Mouse (Mus musculus) thymus, postnatal 10 days (tissue): ENCODE measurements around the gene Gtf2f2.

Experiments
- DNase-seq, 2 experiments: peaks; one replicate each; pipeline ENCODE4 v3.0.0; 2021; ENCODE audit warnings: low spot score in 2 of 2

Gene Gtf2f2

DNA sequence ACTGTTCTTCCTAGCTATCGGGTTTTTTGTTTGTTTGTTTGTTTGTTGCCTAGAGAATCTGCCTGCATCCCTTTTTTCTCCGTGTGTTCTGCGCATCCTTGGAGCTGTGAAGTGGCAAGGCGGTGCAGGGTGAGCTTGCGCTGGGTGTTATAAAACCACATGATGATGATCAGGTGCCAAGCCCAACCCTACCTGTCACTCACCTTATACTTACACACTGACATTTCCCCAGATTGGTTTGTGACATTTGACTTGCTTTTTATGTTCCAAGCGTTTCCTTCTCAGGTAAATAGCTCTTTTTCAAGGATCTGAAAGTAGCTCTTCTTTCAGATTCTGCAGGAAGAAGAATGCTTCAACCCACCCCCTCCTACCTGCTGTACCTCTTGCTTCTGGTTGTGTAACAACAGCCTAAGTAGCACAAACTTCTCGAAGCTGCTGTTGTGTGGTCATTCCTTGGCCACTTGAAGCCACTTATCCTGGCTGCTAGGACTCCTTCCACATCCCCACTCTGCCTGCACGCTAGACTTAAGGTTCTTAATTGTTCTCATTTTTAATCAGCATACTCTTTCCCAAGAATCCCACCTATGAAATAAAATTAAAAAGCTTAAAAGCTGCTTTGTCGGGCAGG, 143.8 kb downstream of the Gtf2f2 start:
- no peak for DNase-seq

DNA sequence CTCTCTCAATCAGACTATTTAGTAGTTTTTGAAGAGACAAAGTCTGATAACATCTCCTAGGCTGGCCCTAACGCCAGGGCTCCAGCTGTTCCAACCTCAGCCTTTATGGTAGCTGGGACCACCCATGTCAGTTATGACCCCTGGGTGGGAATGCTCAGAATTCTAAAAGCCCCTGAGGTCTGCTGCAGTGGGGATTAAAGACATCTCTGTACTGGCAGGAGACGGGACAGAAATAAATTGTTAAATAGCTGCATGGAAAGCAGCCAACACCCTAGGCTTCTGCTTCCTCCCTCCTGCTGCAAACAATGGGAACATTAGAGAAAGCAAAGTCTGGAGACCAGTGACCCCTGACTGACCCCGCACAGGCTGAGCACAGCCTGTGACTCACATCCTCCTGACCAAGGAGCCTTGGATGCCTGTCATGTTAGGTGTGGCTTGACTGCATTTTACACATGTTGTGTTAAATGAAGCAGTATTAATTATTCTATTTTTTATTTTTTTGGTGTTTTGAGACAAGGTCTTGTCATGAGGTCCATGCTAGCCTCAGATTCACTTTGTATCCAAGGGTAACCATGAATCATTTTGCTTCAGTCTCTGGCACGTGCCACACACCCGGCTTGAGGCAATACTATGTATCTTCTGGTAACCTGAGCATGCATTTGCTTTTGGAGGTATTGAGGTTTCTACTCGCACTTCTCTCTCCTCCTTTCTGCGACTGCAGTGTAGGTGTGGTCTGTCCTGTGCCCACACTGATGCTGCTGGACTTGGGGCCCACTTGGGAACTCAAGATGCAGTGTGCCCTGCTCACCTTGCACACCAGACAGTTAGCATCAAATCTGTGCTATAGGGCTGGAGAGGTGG, 146.9 kb downstream of the Gtf2f2 start:
- DNase-seq: no peak

DNA sequence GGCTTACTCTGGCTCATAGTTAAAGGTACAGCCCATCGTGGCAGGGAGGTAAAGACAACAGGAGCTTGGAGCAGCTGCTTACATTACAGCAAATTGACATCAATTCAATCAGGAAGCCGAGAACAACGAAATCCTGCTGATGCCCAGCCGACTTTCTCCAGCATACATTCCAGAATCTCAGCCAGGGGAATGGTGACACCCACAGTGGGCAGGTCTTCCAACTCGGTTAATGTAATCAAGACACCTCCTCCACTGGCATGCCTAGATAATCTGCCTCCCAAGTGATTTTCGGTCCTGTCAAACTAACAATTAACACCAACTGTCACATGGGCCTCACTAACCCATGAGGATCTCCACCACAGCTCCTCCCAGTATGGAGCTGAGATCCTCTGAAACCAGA, 148.0 kb downstream of the Gtf2f2 start:
- no peak for DNase-seq

DNA sequence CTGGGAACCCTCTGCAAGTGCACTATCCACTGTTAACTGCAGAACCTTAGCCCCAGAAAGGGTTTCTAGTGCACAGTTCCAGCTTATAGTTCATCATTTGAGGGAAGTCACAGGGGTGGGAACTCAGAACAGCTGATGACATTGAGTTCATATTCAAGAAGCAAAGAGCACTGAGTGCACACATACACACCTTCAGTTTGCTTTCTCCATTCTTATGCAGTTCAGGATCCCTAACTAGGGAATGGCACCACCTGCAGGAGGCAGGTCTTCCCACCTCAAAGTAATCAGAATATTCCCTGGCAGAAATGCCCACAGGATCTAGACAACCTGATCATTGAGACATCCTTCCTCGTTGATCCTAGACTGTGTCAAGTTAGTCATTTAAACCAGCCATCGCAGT, 151.0 kb downstream of the Gtf2f2 start:
- DNase-seq: no peak

DNA sequence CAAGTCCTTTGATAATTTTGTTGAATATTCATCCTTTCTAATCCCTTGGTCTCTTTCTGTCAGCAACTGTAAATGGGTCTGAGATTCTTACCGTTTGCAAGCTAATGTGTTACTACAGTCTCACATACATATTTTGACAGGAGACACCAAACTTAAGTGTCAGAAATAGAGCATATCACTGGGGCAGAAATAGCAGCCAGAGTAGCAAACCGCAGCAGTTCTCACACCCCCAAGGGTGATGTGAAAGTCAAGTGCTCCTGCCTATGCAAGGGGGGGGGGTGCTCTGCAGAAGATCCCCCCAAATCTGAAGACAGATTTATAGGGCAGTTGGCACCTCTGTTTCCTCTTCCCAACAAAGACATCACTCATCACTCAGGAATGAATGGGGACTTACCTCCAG, 152.5 kb downstream of the Gtf2f2 start:
- no peak for DNase-seq

DNA sequence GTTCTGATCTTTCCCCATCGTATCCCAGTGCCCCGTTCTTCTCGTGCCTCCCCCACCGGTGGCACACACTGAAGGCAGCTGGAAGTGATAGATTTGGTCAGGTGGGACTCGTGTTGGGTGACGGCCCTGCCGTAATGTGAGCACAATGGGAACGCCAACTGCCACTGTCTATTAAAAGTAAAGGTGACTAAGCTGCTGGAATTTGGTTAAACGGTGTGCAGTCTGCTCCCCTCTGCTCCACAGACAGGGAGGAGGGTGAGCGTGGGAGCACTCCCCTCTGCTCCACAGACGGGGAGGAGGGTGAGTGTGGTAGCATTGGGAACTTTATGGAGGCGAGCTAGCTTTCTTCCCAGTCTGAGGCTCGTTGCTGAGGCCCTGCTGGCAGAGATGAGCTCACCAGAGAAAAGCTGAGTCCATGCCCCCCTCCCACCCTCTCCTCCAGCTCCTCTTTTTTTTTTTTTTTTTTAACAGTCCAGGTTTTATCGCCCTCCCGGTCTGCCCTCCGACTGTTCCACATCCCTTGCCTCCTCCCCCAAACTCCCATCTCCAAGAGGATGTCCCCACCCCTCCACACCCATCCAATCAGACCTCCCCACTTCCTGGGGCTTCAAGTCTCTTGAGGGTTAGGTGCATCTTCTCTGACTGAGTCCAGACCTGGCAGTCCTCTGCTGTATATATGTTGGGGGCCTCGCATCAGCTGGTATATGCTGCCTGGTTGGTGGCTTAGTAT, 155.2 kb downstream of the Gtf2f2 start:
- DNase-seq: no peak

DNA sequence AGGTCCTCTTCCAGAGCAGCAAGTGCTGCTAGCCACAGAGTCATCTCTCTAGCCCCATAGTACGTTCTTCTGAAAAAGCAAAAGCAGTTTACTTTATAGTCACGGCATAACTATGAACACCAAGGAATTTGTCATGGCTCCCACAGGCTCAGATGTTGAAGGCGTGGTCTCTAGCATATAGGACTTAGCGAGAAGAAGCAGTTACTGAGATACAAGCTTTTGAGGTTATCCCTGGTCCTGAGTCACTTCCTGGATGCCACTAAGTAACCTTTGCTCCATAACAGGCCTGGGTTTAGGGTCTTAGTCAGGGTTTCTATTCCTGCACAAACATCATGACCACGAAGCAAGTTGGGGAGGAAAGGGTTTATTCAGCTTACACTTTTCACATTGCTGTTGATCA, 158.6 kb downstream of the Gtf2f2 start:
- DNase-seq: no peak

DNA sequence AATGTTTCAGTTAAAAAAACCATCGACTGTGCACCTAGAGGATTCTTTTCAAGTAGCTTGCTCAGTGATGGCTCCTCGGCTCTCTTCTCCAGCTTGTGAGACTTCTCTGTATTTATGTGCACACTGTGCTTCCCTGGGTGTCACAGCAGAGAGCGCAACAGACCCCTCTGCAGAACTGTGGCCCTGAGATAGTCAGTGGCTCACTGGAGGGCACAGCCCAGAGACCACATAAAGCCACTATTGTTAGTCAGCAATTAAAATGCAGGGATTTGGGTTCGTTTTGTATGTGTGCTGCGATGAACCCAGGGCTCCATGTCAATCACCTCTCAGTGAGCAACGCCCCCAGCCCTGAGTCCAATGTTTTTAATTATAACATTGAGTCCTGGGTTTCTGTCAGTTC, 159.8 kb downstream of the Gtf2f2 start:
- no peak for DNase-seq

DNA sequence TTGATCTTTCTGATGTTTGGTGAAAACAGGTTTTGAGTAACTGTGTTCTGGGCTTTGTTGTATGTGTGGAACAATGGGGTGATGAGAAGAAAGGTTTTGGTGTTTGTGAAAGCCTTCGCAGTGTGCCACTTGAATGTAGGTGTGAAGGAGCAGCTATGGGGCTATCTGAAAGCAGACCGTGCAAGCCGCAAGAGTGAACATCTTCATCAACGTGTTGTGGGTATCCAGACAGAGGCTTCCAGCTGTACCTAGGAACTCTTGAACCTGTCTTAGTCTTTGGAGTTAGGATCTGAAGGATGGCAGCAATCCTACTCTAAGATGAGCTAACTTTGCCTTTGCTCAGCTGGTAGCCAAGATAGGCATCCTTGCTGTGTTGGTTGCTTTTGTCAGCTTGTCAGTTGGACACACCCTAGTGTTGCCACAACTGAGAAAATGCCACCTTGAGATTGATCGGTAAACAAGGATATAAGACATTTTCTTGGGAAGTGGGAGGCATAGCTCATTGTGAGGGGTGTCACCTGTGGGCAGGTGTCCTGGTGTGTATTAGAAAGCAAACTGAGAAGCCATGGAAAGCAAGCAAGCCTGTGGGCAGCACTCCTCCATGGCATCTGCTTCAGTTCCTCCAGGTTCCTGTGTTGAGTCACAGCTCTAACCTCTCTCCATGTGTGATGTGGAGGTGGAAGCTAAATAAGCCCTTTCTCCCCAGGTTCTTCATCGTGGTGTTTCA, 160.7 kb downstream of the Gtf2f2 start:
- no peak for DNase-seq

DNA sequence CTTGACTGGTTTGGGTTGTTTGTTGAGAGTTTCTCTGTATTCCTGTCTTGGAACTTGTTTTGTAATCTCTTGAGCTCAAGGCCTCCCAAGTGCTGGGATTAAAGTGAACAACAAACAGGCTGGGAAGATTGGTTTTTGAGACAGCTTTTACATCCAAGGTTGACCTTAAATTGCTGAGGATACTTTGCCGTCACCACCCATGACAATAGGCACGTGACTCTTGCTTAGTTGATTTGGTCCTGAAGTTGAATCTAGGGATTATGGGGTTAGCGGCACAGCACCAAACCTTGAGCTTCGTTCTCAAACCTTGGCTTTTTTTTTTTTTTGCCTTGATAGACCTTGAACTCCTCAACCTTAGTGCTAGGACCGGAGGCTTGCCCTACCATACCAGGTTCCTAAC, 161.4 kb downstream of the Gtf2f2 start:
- DNase-seq: no peak

DNA sequence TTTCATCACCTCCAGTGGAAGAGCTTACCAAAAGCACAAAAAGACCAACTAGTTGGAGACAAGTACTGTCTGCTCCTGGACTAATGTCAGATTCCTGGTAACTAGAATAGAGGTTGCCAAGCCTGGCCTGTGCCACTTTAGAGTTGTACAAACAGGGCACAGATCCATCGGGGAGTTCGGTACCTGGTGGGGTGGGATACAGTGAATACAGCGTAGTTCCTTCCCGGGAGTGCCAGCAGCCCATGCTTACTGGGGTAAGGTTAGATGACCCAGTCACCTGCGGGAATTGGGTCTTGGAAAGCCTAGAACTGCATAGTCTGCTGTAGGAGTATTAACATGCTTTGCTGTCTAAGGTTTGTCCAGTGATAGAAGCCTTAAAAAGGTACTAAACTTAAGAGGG, 162.2 kb downstream of the Gtf2f2 start:
- no peak for DNase-seq

DNA sequence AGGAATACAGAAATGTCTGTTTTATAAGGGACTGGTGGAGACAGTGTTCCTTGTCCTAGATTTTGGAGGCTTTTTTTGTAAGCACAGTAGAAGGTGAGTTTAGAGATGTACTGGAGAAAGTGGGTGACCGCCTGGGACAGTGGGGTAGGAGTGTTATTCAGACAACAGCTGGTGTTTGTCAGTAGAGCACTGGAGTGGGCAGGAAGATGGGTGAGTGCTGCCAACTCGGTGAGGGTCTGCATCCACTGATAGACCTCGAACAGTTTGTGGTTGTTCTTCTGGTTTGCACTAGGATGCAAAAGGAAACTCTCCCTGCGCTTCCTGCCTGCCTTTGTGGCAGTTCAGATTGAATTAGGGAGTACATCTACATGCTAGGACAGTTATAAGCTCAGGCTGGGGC, 163.0 kb downstream of the Gtf2f2 start:
- no peak for DNase-seq
